Mouse (Mus musculus) bone marrow, adult 2 months (tissue): Measurements from ENCODE around the gene Rpl26. TPM values are rescaled to one million over a fixed set of nuclear protein-coding genes. Genes with fewer than 3 reads are reported as not detected.
"Not testable (repeated sequence)": the region's sequence is repeated elsewhere in the genome, so short reads cannot be mapped to it uniquely, and the experiment has no call there.

ENCODE experiments used
- H3K27ac ChIP-seq: fragments of 200-500 bp; 2 replicates; pipeline ENCODE4 v1.5.1; 2012; ENCODE audit warnings: low read depth, mild to moderate bottlenecking, control low read depth, inconsistent platforms, low read length; ENCODE audit not compliant: control insufficient read depth, poor library complexity, insufficient read depth
- H3K4me1 ChIP-seq: fragments of 200-500 bp; 2 replicates; pipeline ENCODE4 v1.6.1; 2011; ENCODE audit warnings: low read length; ENCODE audit not compliant: control insufficient read depth, insufficient read depth
- H3K4me3 ChIP-seq: fragments of 200-500 bp; replicated peaks from 2 replicates; pipeline ENCODE3; 2011; ENCODE audit warnings: mild to moderate bottlenecking, low read depth, low read length, control low read depth; ENCODE audit not compliant: control insufficient read depth
- CTCF ChIP-seq: fragments of 200-500 bp; IDR thresholded peaks from 2 replicates; pipeline ENCODE4 v1.5.1; 2011; ENCODE audit warnings: low read length, control low read depth; ENCODE audit not compliant: control insufficient read depth, insufficient read depth
- POLR2A ChIP-seq: fragments of 200-500 bp; IDR thresholded peaks from 2 replicates; pipeline ENCODE4 v1.6.1; 2011; ENCODE audit warnings: low read depth, mild to moderate bottlenecking, control low read depth, low read length, borderline replicate concordance; ENCODE audit not compliant: control insufficient read depth
- WGBS: fragments of 180-500 bp; shearing (Covaris S2); methylation state at CpG from one replicate; pipeline ENCODE4 v1.1.7; 2018; 5-methylcytosine and 5-hydroxymethylcytosine counted together
- polyA plus RNA-seq: library from polyadenylated mRNA; stranded (reverse); fragments of >200 nt; gene quantifications from 2 replicates; pipeline ENCODE4 v1.2.4, GENCODE M21; 2011; ENCODE audit warnings: low replicate concordance; ENCODE audit not compliant: missing spikeins, insufficient read depth, insufficient read length

Gene Rpl26
- polyA plus RNA-seq, 1 experiment = 3,389 TPM

DNA sequence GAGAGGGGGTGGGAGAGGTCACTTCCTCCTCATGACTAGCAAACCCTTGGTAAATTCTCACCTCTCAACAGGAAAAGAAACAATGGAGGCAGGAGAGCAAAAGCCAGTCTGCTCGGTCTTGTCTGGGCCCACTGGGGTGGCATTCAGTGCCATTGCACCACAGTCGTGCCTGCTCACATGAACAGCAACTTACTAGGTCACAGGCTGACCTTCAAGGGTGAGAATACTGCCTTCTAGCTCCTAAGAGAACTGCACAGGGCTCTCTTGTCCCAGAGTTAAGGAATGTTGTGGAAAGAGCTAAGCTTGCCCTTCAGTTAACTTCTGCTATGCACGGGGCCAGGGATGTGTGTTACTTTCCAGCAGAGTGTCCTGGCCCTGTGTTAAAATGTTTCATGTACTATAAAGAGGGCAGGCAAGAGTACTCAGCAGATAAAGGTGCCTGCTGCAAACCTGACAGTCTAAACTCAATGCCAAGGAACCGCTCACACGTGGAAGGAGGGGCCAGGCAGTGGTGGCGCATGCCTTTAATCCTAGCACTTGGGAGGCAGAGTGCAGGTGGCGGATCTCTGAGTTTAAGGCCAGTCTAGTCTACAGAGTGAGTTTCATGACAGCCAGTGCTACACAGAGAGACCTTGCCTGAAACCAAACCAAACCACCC lies 7.6 kb downstream of the Rpl26 start:
- 71% methylated on average over 7 of the region's 7 CpGs for WGBS
- Histone ChIP-seq H3K27ac (no peak overlapping the region), H3K4me3 (no peak overlapping the region), H3K4me1 (no peaks in the 10 kb centered on the region)
- no peak for TF ChIP-seq CTCF
- no peak for TF ChIP-seq POLR2A

DNA sequence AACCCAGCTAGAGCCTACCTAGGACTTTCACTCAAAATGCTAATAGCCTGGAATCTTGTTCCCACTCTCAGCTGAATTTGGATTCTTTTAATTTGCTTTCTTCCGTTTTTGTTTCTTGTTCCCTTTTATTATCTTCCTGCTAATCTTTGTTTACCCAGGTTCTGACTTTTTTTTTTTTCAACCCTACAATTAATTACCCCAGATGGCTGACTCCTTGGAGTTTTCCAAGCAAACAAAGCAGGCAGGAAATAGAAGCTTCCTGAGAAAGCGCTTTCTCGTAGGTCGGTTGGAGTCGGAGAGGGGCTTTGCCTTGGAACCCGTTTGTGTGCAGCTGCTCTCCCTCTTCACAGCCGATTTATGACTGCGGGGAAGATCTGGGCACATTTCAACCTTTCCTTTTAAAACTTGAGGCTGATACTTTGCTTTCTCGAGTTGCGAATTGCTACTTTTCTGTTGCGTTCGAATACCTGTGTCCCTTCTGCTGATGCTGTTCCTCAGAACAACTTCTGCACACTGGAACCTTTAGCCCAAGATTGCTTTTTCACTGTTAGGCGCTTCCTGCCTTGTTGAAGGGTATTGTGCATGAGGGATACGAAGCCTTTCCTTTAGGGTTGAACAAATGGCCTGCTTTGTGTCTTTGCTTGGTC lies 10.3 kb downstream of the Rpl26 start:
- TF ChIP-seq POLR2A (no peak), CTCF (no peak)
- H3K27ac ChIP-seq = no peak overlapping the region
- H3K4me3 ChIP-seq = no peak overlapping the region
- no peaks in the 10 kb centered on the region for H3K4me1 ChIP-seq
- WGBS = 10% methylated on average over 14 of the region's 14 CpGs

GRCm38 (mm10) chr11:68914566-68914965 lies 13.2 kb downstream of the Rpl26 start:
- H3K4me1 ChIP-seq = no peaks in the 10 kb centered on the region
- 51% methylated on average over 4 of the region's 4 CpGs for WGBS
- TF ChIP-seq POLR2A (no peak), CTCF (no peak)
- no peak overlapping the region for H3K27ac ChIP-seq
- no peak overlapping the region for H3K4me3 ChIP-seq

GRCm38 (mm10) chr11:68923191-68923590 lies 21.8 kb downstream of the Rpl26 start:
- no peak overlapping the region for H3K27ac ChIP-seq
- TF ChIP-seq POLR2A = no peak
- no peaks in the 10 kb centered on the region for H3K4me1 ChIP-seq
- no peak overlapping the region for H3K4me3 ChIP-seq
- 84% methylated on average over 3 of the region's 3 CpGs for WGBS

GRCm38 (mm10) chr11:68924749-68925148 lies 23.4 kb downstream of the Rpl26 start:
- H3K27ac ChIP-seq = no peak overlapping the region
- TF ChIP-seq CTCF (no peak), POLR2A (no peak)
- WGBS = 49% methylated on average over 2 of the region's 2 CpGs
- H3K4me3 ChIP-seq = no peak overlapping the region
- no peaks in the 10 kb centered on the region for H3K4me1 ChIP-seq

- Histone ChIP-seq H3K4me3 (no peak within 1 kb of the TSS), H3K4me1 (no peaks in the 10 kb centered on the region), H3K27ac (no peak within 1 kb of the TSS)
- WGBS = 89% methylated on average over 3 of the region's 3 CpGs
- TF ChIP-seq CTCF (no peak), POLR2A (no peak)
Observed at GRCm38 (mm10) chr11:68926981-68927380, 25.6 kb downstream of the Rpl26 start, which contains the start of gene Odf4. Odf4 (minus strand) TSS chr11:68927081.

GRCm38 (mm10) chr11:68929947-68930346 lies 28.6 kb downstream of the Rpl26 start:
- TF ChIP-seq CTCF (no peak), POLR2A (no peak)
- 77% methylated on average over 6 of the region's 6 CpGs for WGBS
- H3K4me3 ChIP-seq = no peak overlapping the region
- H3K4me1 ChIP-seq = no peaks in the 10 kb centered on the region
- no peak overlapping the region for H3K27ac ChIP-seq

- TF ChIP-seq POLR2A = no peak
- no peak for TF ChIP-seq CTCF
- Histone ChIP-seq H3K4me1 (no peaks in the 10 kb centered on the region), H3K27ac (no peak overlapping the region), H3K4me3 (no peak overlapping the region)
- 78% methylated on average over 5 of the region's 5 CpGs for WGBS
Observed at GRCm38 (mm10) chr11:68933885-68934507, 32.6 kb downstream of the Rpl26 start.

- H3K27ac ChIP-seq, H3K4me1 ChIP-seq, H3K4me3 ChIP-seq: not testable (repeated sequence)
- WGBS = 83% methylated on average over 4 of the region's 4 CpGs
Observed at GRCm38 (mm10) chr11:68936951-68937350, 35.6 kb downstream of the Rpl26 start.
